Mouse (Mus musculus) 3T3-L1 (cell line): ENCODE data around the gene Irx2.

Experiments used
- DNase-seq: peaks from one replicate; pipeline ENCODE4 v3.0.0-alpha.2; 2015; ENCODE audit warnings: low read depth, low spot score

Gene Irx2

GRCm38 (mm10) chr13:72636331-72636851 lies 7.8 kb downstream of the Irx2 start:
- no peak for DNase-seq

DNA sequence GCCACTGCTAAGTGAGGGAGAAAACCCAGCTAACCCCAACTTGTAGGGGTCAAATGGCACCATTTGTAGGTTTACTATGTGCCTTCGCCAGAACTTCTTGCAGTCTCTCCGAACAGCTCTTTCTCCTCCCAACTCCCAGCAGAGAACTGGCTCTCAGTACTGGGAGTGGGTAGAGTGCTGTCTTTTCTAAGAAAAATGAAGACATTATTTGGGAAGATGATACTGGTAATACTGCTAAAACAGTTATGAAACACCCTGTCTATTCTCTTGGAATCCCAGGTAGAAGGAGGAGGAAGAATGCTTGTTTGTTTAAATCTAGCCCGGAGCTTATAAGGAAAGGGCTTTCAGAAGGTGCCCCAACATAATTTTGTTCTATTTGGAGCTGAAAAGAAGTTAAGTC lies 8.9 kb downstream of the Irx2 start:
- no peak for DNase-seq

- no peak for DNase-seq
Measured at GRCm38 (mm10) chr13:72638401-72639130, 9.9 kb downstream of the Irx2 start.

DNA sequence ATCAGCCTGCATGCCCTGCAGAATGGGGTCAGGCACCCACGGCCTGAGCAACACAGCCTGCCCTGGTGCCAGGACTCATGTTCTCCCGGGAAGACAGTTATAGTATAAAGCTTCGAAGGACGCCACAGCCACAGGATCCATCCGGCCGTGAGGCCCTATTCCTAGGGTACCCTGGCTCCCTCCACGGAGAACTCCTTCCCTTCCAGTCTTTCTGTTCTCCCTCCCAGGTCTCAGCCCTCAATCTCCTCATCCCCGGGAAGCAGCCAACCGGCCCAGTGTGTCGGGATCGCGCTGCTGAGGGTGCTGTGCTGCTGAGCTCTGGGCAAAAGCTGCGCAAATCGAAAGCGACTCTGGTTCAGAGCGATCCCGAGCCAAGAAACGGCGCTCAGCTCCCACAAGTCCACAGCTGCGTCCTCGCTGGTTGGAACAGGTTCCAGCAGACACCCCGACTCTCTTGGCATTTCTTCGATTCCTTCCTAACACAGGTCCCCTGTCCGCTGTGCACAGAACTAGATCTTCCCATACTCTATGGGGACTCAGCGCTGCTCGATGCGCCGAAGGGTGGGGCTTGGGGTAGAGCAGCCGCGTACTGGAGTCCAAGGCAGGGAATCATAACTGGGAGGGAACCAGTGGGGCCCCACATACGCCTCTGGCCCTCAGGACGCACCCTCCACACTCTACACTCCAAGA lies 11.0 kb downstream of the Irx2 start:
- peak; percentile 65 for DNase-seq

GRCm38 (mm10) chr13:72640131-72640521 lies 11.5 kb downstream of the Irx2 start:
- DNase-seq: peak; percentile 68

DNA sequence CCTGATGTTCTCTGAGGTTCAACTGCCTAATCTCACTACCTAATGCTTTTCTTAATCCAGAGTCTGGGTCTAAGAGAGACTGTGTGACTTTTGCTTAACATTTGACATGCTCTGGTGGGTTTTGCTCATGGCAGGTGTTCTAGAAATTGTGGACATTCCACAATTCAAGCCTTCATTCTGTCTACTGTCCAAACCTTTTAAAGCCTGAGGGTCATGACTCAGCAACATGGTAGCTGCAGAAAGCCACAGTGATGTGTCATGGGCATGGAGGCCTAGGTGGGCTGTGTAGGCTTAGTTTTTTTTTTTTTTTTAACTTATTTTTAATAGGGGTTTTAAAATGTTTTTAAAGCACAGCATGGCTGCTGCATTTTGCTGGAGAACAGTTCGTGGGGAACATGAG lies 27.8 kb downstream of the Irx2 start:
- DNase-seq: peak; percentile 67

- no peak for DNase-seq
Measured at GRCm38 (mm10) chr13:72675826-72676225, 47.2 kb downstream of the Irx2 start.
